Mouse (Mus musculus) limb, embryonic 11.5 days (tissue): ENCODE measurements around the gene Strip2. TPM values are rescaled to one million over a fixed set of nuclear protein-coding genes. Genes with fewer than 3 reads are reported as not detected.
A peak's percentile ranks its signal among the peaks of the same experiment; 100 is the strongest.

Experiments
- ATAC-seq: fragments of 200-750 bp; cut with Nextera tagmentation; 2 replicates; pipeline ENCODE4 v1.8.0; 2017; ENCODE audit warnings: low read depth; ENCODE audit not compliant: insufficient number of reproducible peaks, low FRiP score, low TSS enrichment
- DNase-seq: peaks from one replicate; pipeline ENCODE4 v3.0.0-alpha.2; 2015; ENCODE audit warnings: low spot score
- H3K27ac ChIP-seq: fragments of 300-500 bp; sonication (generic); replicated peaks from 2 replicates; pipeline ENCODE4 v1.5.1; 2014; ENCODE audit warnings: low read depth, mild to moderate bottlenecking, low read length
- H3K27me3 ChIP-seq: fragments of 300-500 bp; sonication (generic); 2 replicates; pipeline ENCODE4 v1.6.1; 2014; ENCODE audit warnings: mild to moderate bottlenecking, low read length, mixed read lengths; ENCODE audit not compliant: control insufficient read depth, insufficient read depth
- H3K36me3 ChIP-seq: fragments of 300-500 bp; sonication (generic); 2 replicates; pipeline ENCODE4 v1.6.1; 2014; ENCODE audit warnings: mild to moderate bottlenecking, low read length, moderate library complexity, mixed read lengths; ENCODE audit not compliant: control insufficient read depth, insufficient read depth
- H3K4me1 ChIP-seq: fragments of 300-500 bp; sonication (generic); 2 replicates; pipeline ENCODE4 v1.6.1; 2014; ENCODE audit warnings: low read length, mixed read lengths; ENCODE audit not compliant: control insufficient read depth, insufficient read depth
- H3K4me2 ChIP-seq: fragments of 300-500 bp; sonication (generic); 2 replicates; pipeline ENCODE4 v1.6.1; 2014; ENCODE audit warnings: low read depth, mild to moderate bottlenecking, moderate library complexity; ENCODE audit not compliant: severe bottlenecking
- H3K4me3 ChIP-seq: fragments of 300-500 bp; sonication (generic); 2 replicates; pipeline ENCODE4 v1.5.1; 2014; ENCODE audit warnings: low read depth, low read length
- H3K9ac ChIP-seq: fragments of 300-500 bp; sonication (generic); 2 replicates; pipeline ENCODE4 v1.6.1; 2014; ENCODE audit warnings: mild to moderate bottlenecking, low read length
- H3K9me3 ChIP-seq: fragments of 300-500 bp; sonication (generic); 2 replicates; pipeline ENCODE4 v1.6.1; 2016; ENCODE audit warnings: low read length; ENCODE audit not compliant: control insufficient read depth
- WGBS: fragments of 180-500 bp; shearing (Covaris S2); extraction: QIAGEN DNeasy Blood & Tissue Kit; methylation state at CpG from one replicate; pipeline ENCODE4 v1.1.7; 2014; 5-methylcytosine and 5-hydroxymethylcytosine counted together
- polyA plus RNA-seq: library from polyadenylated mRNA; unstranded; fragments of >200 nt; fragmentation: Nextera tagmentation; extraction: Ambion mirVana; gene quantifications from 2 replicates; pipeline ENCODE4 v1.2.1, GENCODE M21; 2014

The Strip2 gene
- polyA plus RNA-seq, 1 experiment from 2014 or later = 1.3 TPM

- Histone ChIP-seq H3K4me1 (no peaks in the 10 kb centered on the region), H3K27me3 (peaks cover 2% of the 10 kb centered on the region; the same call in 1 of the 2 replicates), H3K4me3 (no peak overlapping the region), H3K27ac (no peak overlapping the region), H3K9ac (no peak overlapping the region), H3K36me3 (no peaks in the 10 kb centered on the region), H3K4me2 (no peak overlapping the region), H3K9me3 (no peaks in the 10 kb centered on the region)
- ATAC-seq (no peak), DNase-seq (no peak)
Measured at GRCm38 (mm10) chr6:29914136-29914535, 2.7 kb upstream of the Strip2 start.

DNA sequence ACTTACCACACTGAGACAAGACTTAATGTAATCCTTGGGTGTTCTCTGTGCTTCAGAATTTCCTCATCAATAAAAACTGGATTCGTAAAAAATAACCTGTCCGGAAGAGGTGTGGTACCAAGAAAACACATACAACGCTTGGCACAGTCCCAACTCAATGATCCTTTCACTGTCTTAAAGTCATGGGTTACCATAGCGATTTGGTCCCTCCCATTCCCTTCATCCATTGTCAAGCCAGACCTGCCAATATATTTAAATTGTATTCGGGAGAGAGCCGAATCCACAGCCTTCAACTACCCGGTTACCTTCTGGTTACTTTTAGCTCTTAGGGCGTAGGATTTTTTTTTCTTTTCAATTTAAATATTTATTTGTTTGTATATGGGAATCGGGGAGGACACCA, 976 bp upstream of the Strip2 start:
- 39% methylated on average over 9 of the region's 9 CpGs for WGBS
- Histone ChIP-seq H3K9me3 (no peaks in the 10 kb centered on the region), H3K36me3 (no peaks in the 10 kb centered on the region), H3K4me1 (no peaks in the 10 kb centered on the region), H3K27me3 (peaks cover 2% of the 10 kb centered on the region; the same call in 1 of the 2 replicates), H3K9ac (no peak overlapping the region), H3K4me2 (no peak overlapping the region), H3K4me3 (no peak overlapping the region), H3K27ac (no peak overlapping the region)
- no peak for DNase-seq
- no peak for ATAC-seq

DNA sequence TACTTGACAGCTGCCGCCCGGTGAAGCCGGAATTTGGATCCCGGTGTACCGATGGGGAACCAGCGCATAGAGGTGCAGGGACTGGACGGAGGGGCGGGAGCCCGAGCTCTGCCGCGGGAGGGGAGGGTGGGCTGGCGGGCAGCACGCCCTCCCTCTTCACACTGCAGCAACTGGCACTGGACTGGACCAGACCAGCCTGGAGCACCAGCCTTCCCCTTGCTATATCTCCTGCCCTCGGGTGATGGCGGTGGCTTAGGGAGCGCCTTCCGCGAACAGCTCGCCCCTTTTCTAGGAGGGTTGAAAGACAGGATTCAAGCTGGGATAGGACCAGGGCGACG, 540 bp downstream of the Strip2 start:
- peak overlapping the region; percentile 63 for H3K9ac ChIP-seq
- H3K4me2 ChIP-seq = peak overlapping the region; percentile 77
- no peaks in the 10 kb centered on the region for H3K36me3 ChIP-seq
- DNase-seq (no peak), ATAC-seq (peak; percentile 31; the same call in 1 of the 2 replicates)
- no peaks in the 10 kb centered on the region for H3K9me3 ChIP-seq
- peaks cover 2% of the 10 kb centered on the region; the same call in 1 of the 2 replicates for H3K27me3 ChIP-seq
- under 1% methylated on average over 21 of the region's 21 CpGs for WGBS
- no peak overlapping the region for H3K27ac ChIP-seq
- H3K4me1 ChIP-seq = no peaks in the 10 kb centered on the region
- H3K4me3 ChIP-seq = peak overlapping the region; percentile 59

GRCm38 (mm10) chr6:29917947-29918346, 1.1 kb downstream of the Strip2 start:
- WGBS = 28% methylated on average over 4 of the region's 4 CpGs
- Histone ChIP-seq H3K27me3 (peaks cover 2% of the 10 kb centered on the region; the same call in 1 of the 2 replicates), H3K4me2 (peak overlapping the region; percentile 77; the same call in 1 of the 2 replicates), H3K27ac (no peak overlapping the region), H3K4me1 (no peaks in the 10 kb centered on the region), H3K4me3 (no peak overlapping the region), H3K36me3 (no peaks in the 10 kb centered on the region), H3K9ac (no peak overlapping the region), H3K9me3 (no peaks in the 10 kb centered on the region)
- peak; percentile 26 for DNase-seq
- ATAC-seq = no peak

DNA sequence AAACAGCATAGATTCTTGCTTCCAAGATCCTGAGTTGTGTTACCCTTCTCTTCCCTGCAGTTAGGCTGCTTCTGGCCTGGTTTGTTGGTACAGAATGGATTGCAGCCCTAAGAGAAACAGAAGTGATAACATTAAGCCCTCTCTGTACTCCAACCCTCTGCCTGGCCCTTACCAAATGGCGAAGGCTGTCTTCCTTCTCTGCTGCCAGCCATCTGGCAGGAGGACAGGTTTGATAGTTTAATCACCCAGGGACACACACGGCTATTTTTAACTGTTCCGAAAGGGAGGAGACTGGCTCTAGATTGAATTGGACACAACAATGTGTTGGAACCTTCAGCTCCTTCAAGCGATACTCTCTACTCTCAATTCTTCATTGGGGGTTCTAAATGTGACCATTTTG, 6.7 kb downstream of the Strip2 start:
- Histone ChIP-seq H3K4me2 (no peak overlapping the region), H3K27ac (no peak overlapping the region), H3K9me3 (no peaks in the 10 kb centered on the region), H3K36me3 (no peaks in the 10 kb centered on the region), H3K27me3 (no peaks in the 10 kb centered on the region; the same call in 1 of the 2 replicates), H3K4me3 (no peak overlapping the region), H3K4me1 (no peaks in the 10 kb centered on the region), H3K9ac (no peak overlapping the region)
- ATAC-seq = no peak
- DNase-seq = no peak
- 64% methylated on average over 4 of the region's 4 CpGs for WGBS

- Histone ChIP-seq H3K36me3 (no peaks in the 10 kb centered on the region), H3K9me3 (no peaks in the 10 kb centered on the region), H3K27ac (no peak overlapping the region), H3K4me3 (no peak overlapping the region), H3K9ac (no peak overlapping the region), H3K4me2 (no peak overlapping the region), H3K27me3 (no peaks in the 10 kb centered on the region), H3K4me1 (no peaks in the 10 kb centered on the region)
- DNase-seq = no peak
- WGBS = 53% methylated on average over 6 of the region's 6 CpGs
- ATAC-seq = no peak
Measured at GRCm38 (mm10) chr6:29925594-29926219, 8.9 kb downstream of the Strip2 start.

DNA sequence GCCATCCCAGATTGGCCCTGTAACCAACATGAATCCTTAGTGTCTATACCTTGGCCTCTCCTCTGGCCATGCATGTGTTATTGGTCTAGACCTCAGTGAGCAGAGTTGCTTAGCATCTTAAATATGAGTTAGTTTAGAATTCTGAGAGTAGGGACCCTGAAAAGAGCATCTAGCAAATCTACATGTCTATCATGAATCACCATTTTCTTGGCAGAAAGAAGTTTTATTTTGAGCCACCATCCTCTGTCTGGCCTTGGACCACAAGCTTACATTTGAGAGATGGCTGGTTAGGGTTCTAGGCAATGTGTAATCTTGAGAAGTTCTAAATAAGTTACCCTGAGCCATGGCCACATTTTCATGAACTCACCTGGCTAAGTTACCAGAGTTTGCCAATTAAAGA, 13.3 kb downstream of the Strip2 start:
- H3K4me1 ChIP-seq = no peaks in the 10 kb centered on the region
- H3K36me3 ChIP-seq = no peaks in the 10 kb centered on the region

DNA sequence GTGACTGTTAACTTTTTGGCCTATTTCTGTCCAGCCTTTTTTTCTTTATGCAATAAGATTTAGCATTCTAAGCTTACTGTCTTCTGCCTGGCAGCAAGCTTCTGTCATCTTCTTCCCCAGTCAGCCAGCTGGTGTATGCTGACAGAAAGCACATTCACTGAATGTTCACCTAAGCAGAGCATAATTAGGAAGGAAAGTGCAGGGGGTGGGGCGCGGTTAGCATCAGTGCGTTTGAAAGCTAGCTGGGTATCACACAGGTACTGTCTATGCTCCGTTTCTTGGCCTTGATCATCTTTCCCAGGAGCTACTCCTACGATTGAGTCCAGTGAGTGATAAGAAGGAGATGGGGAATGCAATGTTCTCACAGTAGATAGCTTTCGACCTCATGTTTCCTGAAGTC, 13.9 kb downstream of the Strip2 start:
- Histone ChIP-seq H3K4me3 (no peak overlapping the region), H3K4me1 (no peaks in the 10 kb centered on the region), H3K9ac (no peak overlapping the region), H3K27ac (no peak overlapping the region), H3K4me2 (no peak overlapping the region), H3K27me3 (no peaks in the 10 kb centered on the region), H3K9me3 (no peaks in the 10 kb centered on the region), H3K36me3 (no peaks in the 10 kb centered on the region)
- ATAC-seq (no peak), DNase-seq (no peak)
- 81% methylated on average over 6 of the region's 6 CpGs for WGBS

More for the DNA sequence above, 13.3 kb downstream of the Strip2 start:
- H3K27ac ChIP-seq = no peak overlapping the region
- no peak for ATAC-seq
- H3K27me3 ChIP-seq = no peaks in the 10 kb centered on the region
- DNase-seq = no peak
- H3K4me2 ChIP-seq = no peak overlapping the region
- no peak overlapping the region for H3K9ac ChIP-seq
- no peak overlapping the region for H3K4me3 ChIP-seq
- H3K9me3 ChIP-seq = no peaks in the 10 kb centered on the region

GRCm38 (mm10) chr6:29931181-29931580, 14.4 kb downstream of the Strip2 start:
- H3K27me3 ChIP-seq = no peaks in the 10 kb centered on the region
- no peak overlapping the region for H3K4me2 ChIP-seq
- H3K27ac ChIP-seq = no peak overlapping the region
- WGBS = 84% methylated on average over 4 of the region's 4 CpGs
- H3K36me3 ChIP-seq = no peaks in the 10 kb centered on the region
- no peak overlapping the region for H3K4me3 ChIP-seq
- no peak for DNase-seq
- H3K9ac ChIP-seq = no peak overlapping the region
- H3K9me3 ChIP-seq = no peaks in the 10 kb centered on the region
- ATAC-seq = no peak
- H3K4me1 ChIP-seq = no peaks in the 10 kb centered on the region
